Mouse (Mus musculus): ENCODE data around the gene Eif3g.

Eif3g gene

GRCm38 (mm10) chr9:20850179-20850578 lies 48.2 kb downstream of the Eif3g start:
- DNase-seq, result no peak
